Mouse (Mus musculus) cortical plate, adult 2 months (tissue): ENCODE measurements at regions not wholly inside any gene's neighbourhood (a gene's known extent, or its start where the extent isn't known, plus 50 kb on each side); places are given as distances from the start of the nearest gene placed in this dataset.

Experiments
- CTCF ChIP-seq: fragments of 200-500 bp; IDR thresholded peaks from 2 replicates; pipeline ENCODE4 v1.5.1; 2011; ENCODE audit warnings: mild to moderate bottlenecking, control low read depth, low read length; ENCODE audit not compliant: insufficient read depth; ENCODE audit errors: extremely low read depth
- POLR2A ChIP-seq: fragments of 200-500 bp; IDR thresholded peaks from 2 replicates; pipeline ENCODE4 v1.6.1; 2011; ENCODE audit warnings: mild to moderate bottlenecking, low read length, control low read depth; ENCODE audit not compliant: insufficient read depth; ENCODE audit errors: extremely low read depth

DNA sequence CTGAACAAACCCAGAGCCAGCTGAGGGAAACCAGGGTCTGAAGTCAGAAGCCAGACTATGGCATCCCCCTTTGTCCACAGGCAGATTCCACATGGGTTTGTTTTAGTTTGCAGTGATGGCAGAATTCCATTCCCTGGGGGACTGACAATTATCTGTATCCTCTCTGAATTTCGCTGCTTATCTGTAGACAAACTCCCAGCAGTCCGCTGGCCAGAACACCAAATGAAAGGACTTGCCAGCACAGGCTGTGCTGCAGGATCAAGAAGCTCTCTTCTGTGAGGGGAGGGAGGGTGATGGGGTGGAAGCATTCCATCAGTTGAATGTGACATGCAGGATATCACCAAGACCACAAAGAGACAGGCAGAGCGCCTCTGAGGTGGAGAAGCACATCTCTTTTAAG is 233.8 kb downstream of the Ankrd16 start:
- TF ChIP-seq POLR2A (no peak), CTCF (no peak)
